Comparison of ENCODE assay signal across 8 mouse cellular contexts in the genomic region with DNA sequence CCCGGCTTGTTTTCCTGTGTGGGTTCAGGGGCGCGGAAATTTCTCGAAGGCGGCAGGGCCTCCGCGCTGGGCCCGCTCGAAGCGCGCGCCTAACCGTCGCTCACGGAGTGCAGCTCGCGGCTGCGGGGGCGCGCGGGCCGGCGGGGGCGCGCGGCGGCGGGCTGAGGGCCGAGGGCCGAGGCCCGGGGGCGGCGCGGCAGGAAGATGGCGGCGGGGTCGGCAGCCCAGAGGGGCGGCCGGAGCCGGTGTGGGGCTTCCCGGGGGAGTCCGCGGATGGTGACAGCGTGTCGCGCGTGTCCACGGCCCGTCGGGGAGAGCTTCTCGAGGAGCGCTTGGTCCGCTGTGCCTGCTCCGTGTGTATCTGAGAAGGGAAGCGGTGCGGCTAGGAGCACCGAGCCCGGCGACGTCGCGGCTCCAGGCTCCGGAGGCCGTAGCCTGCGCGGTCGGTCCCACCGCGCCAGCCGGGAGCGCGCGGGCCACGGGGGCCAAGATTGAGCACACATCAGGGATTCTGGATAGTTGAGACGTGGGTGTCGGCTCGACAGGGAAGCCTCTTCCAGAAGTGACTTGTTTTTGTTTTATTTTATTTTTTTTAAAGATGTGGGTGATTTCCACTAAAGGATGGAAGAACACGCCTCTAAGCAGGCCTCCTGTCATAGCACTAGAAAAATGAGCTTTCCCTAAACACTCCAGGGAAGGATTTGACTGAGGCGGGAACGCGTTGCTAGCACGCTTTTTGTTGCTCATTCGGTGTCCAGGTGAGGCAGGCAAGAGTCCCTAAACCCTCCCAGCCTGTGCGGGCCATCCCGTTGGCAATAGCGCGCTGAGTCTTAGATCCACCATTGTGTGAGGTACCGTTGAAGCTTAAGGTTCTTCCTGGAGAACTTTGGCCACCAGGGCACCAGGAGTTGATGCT. TPM values are rescaled to one million over a fixed set of nuclear protein-coding genes. Genes with fewer than 3 reads are reported as not detected.
DNase-seq lines count a peak whose midpoint lies in the region; ATAC-seq and TF ChIP-seq lines count a peak whose summit lies in the region.

No protein-coding gene starts in this region.

- under 1% methylated on average over 84 of the region's 88 CpGs for WGBS in embryonic facial prominence, embryonic 13.5 days
- under 1% methylated on average over 88 of the region's 88 CpGs for WGBS in heart, embryonic 16.5 days
- whole genome bisulfite sequencing in lung, embryonic 14.5 days = under 1% methylated on average over 73 of the region's 88 CpGs

- peak overlapping the region; percentile 68 for H3K4me3 ChIP-seq in C2C12 (ENCODE audit: insufficient read depth, poor library complexity, severe bottlenecking)
- peak overlapping the region; percentile 83 for H3K4me3 ChIP-seq in embryonic facial prominence, embryonic 13.5 days
- peak overlapping the region; percentile 80 for H3K4me3 ChIP-seq in heart, embryonic 16.5 days (ENCODE audit: low read length)
- H3K4me3 ChIP-seq in lung, embryonic 14.5 days (ENCODE audit: low read depth, low read length) = peak overlapping the region; percentile 91

- TF ChIP-seq CTCF in C2C12 (IDR thresholded peaks at IDR 0.05; ENCODE audit: control insufficient read depth, insufficient read depth, insufficient read length) = no peak
- peak; percentile 37; the same call in 1 of the 2 replicates for TF ChIP-seq CTCF in lung, embryonic 14.5 days (IDR thresholded peaks at IDR 0.05; ENCODE audit: low read depth)

- H3K9ac ChIP-seq in embryonic facial prominence, embryonic 13.5 days = peak overlapping the region; percentile 93
- H3K9ac ChIP-seq in heart, embryonic 16.5 days (ENCODE audit: low read length) = peak overlapping the region; percentile 93
- peak overlapping the region; percentile 88 for H3K9ac ChIP-seq in lung, embryonic 14.5 days

- H3ac ChIP-seq in C2C12 (ENCODE audit: control insufficient read depth, insufficient read length, low read depth) = peak overlapping the region; percentile 96

- peak overlapping the region; percentile 88 for H3K4me2 ChIP-seq in embryonic facial prominence, embryonic 13.5 days
- peak overlapping the region; percentile 88 for H3K4me2 ChIP-seq in heart, embryonic 16.5 days (ENCODE audit: low read depth, low read length)
- H3K4me2 ChIP-seq in lung, embryonic 14.5 days = peak overlapping the region; percentile 77

- no peaks in the 10 kb centered on the region for H3K27me3 ChIP-seq in C2C12 (ENCODE audit: control insufficient read depth, insufficient read depth, insufficient read length)
- no peaks in the 10 kb centered on the region for H3K27me3 ChIP-seq in embryonic facial prominence, embryonic 13.5 days
- H3K27me3 ChIP-seq in heart, embryonic 16.5 days (ENCODE audit: control insufficient read depth, insufficient read depth, low read length) = no peaks in the 10 kb centered on the region
- H3K27me3 ChIP-seq in lung, embryonic 14.5 days (ENCODE audit: insufficient read depth, low read length) = no peaks in the 10 kb centered on the region

- H3K79me3 ChIP-seq in C2C12 (ENCODE audit: low read depth) = peaks cover 33% of the 10 kb centered on the region

- H3K9me3 ChIP-seq in embryonic facial prominence, embryonic 13.5 days = no peaks in the 10 kb centered on the region
- no peaks in the 10 kb centered on the region for H3K9me3 ChIP-seq in heart, embryonic 16.5 days (replicated peaks; ENCODE audit: control insufficient read depth, low read length)
- no peaks in the 10 kb centered on the region for H3K9me3 ChIP-seq in lung, embryonic 14.5 days (ENCODE audit: low read depth, low read length)

- DNase-seq in adrenal gland, postnatal 10 days = peak; percentile 77
- DNase-seq in kidney, postnatal 36 days = peak; percentile 49 to 78
- peak; percentile 85 for DNase-seq in lung, embryonic 14.5 days
- peak; percentile 41 for DNase-seq in ovary, postnatal 10 days (ENCODE audit: low spot score)
- peak; percentile 81 for DNase-seq in thymus, postnatal 10 days (ENCODE audit: low spot score in 2 of 2)

- peaks cover 34% of the 10 kb centered on the region for H3K4me1 ChIP-seq in embryonic facial prominence, embryonic 13.5 days
- H3K4me1 ChIP-seq in heart, embryonic 16.5 days (ENCODE audit: control insufficient read depth, insufficient read depth, low read length) = peaks cover 34% of the 10 kb centered on the region
- H3K4me1 ChIP-seq in lung, embryonic 14.5 days (ENCODE audit: insufficient read depth) = peaks cover 15% of the 10 kb centered on the region

- peak; percentile 45 for ATAC-seq in embryonic facial prominence, embryonic 13.5 days (ENCODE audit: insufficient number of reproducible peaks, insufficient read depth, low FRiP score, low TSS enrichment, low read depth)
- ATAC-seq in heart, embryonic 16.5 days (replicated peaks; ENCODE audit: extremely low read depth, insufficient read depth, low FRiP score) = peak; percentile 35
- ATAC-seq in lung, embryonic 14.5 days (ENCODE audit: insufficient read depth) = peak; percentile 55

- H3K79me2 ChIP-seq in C2C12 (ENCODE audit: control insufficient read depth, insufficient read depth) = peaks cover 52% of the 10 kb centered on the region

- H3K36me3 ChIP-seq in C2C12 (ENCODE audit: control insufficient read depth, insufficient read depth) = peaks cover 4% of the 10 kb centered on the region
- H3K36me3 ChIP-seq in embryonic facial prominence, embryonic 13.5 days = no peaks in the 10 kb centered on the region
- H3K36me3 ChIP-seq in heart, embryonic 16.5 days (ENCODE audit: control insufficient read depth, insufficient read depth) = no peaks in the 10 kb centered on the region
- peaks cover 9% of the 10 kb centered on the region; the same call in 1 of the 2 replicates for H3K36me3 ChIP-seq in lung, embryonic 14.5 days (ENCODE audit: insufficient read depth)

- peak overlapping the region; percentile 97 for H3K27ac ChIP-seq in embryonic facial prominence, embryonic 13.5 days
- peak overlapping the region; percentile 98 for H3K27ac ChIP-seq in heart, embryonic 16.5 days (ENCODE audit: low read length)
- H3K27ac ChIP-seq in lung, embryonic 14.5 days (ENCODE audit: low read depth) = peak overlapping the region; percentile 97

TF ChIP-seq in C2C12, 6 proteins besides CTCF, POLR2A, EP300 and RAD21:
- TF ChIP-seq FOSL1 (IDR thresholded peaks at IDR 0.05; ENCODE audit: insufficient read depth, low read length, poor library complexity, severe bottlenecking) (no peak), MAX (IDR thresholded peaks at IDR 0.05) (no peak), CEBPB (IDR thresholded peaks at IDR 0.05; ENCODE audit: low read depth) (no peak)

RNA-seq across cellular contexts. Expression of gene Pknox1, which starts 0.9 kb away (rescaled TPM):
- 13.6 TPM for polyA plus RNA-seq in C2C12 (2012; fragmentation: generic; extraction: Trizol)
- total RNA-seq in adrenal gland, postnatal 10 days (2021) = 10 to 100 TPM; 15.4 to 21.8 TPM
- polyA plus RNA-seq in embryonic facial prominence, embryonic 13.5 days (2015; fragmentation: Nextera tagmentation; extraction: Ambion mirVana) = 26.5 and 27.8 TPM in 2 replicates
- polyA plus RNA-seq in heart, embryonic 16.5 days (2015; fragmentation: Nextera tagmentation; extraction: Ambion mirVana) = 17.9 and 20.6 TPM in 2 replicates
- polyA plus RNA-seq in lung, embryonic 14.5 days (2014; fragmentation: Nextera tagmentation; extraction: Ambion mirVana) = 53.3 and 54.1 TPM in 2 replicates

RNA-seq across cellular contexts. Expression of gene Ndufv3, which starts 45.5 kb away (rescaled TPM):
- 178 TPM for polyA plus RNA-seq in C2C12 (2012; fragmentation: generic; extraction: Trizol)
- 100 to 1,000 TPM; 637 to 664 TPM for total RNA-seq in adrenal gland, postnatal 10 days (2021)
- 237 and 238 TPM in 2 replicates for polyA plus RNA-seq in embryonic facial prominence, embryonic 13.5 days (2015; fragmentation: Nextera tagmentation; extraction: Ambion mirVana)
- 625 and 628 TPM in 2 replicates for polyA plus RNA-seq in heart, embryonic 16.5 days (2015; fragmentation: Nextera tagmentation; extraction: Ambion mirVana)
- 238 and 257 TPM in 2 replicates for polyA plus RNA-seq in lung, embryonic 14.5 days (2014; fragmentation: Nextera tagmentation; extraction: Ambion mirVana)

RNA-seq across cellular contexts. Expression of gene Wdr4, which starts 45.6 kb away (rescaled TPM):
- 48.5 TPM for polyA plus RNA-seq in C2C12 (2012; fragmentation: generic; extraction: Trizol)
- 10 to 100 TPM; 22.9 to 28.0 TPM for total RNA-seq in adrenal gland, postnatal 10 days (2021)
- 35.7 and 39.0 TPM in 2 replicates for polyA plus RNA-seq in embryonic facial prominence, embryonic 13.5 days (2015; fragmentation: Nextera tagmentation; extraction: Ambion mirVana)
- polyA plus RNA-seq in heart, embryonic 16.5 days (2015; fragmentation: Nextera tagmentation; extraction: Ambion mirVana) = 20.2 and 21.8 TPM in 2 replicates
- polyA plus RNA-seq in lung, embryonic 14.5 days (2014; fragmentation: Nextera tagmentation; extraction: Ambion mirVana) = 40.5 and 46.3 TPM in 2 replicates

Comparison
In these comparisons a context has a peak if more than half of its experiments do, and no peak if none do; other contexts are left out.
1. Peak in every context shown above with its lines: DNase-seq, ATAC-seq, H3K4me3 ChIP-seq and H3K27ac ChIP-seq.